Mouse (Mus musculus) forebrain, embryonic 14.5 days (tissue): ENCODE measurements around the gene Me3. TPM values are rescaled to one million over a fixed set of nuclear protein-coding genes. Genes with fewer than 3 reads are reported as not detected.

Experiments used
- ATAC-seq: fragments of 200-750 bp; cut with Nextera tagmentation; 2 replicates; pipeline ENCODE4 v1.8.0; 2017; ENCODE audit warnings: mild to moderate bottlenecking, moderate library complexity
- DNase-seq: peaks from one replicate; pipeline ENCODE4 v3.0.0-alpha.2; 2015; ENCODE audit warnings: low spot score
- H3K27ac ChIP-seq: fragments of 300-500 bp; sonication (generic); 2 replicates; pipeline ENCODE4 v1.5.1; 2014; ENCODE audit warnings: low read depth, mild to moderate bottlenecking, control low read depth, low read length, moderate library complexity
- H3K27me3 ChIP-seq: fragments of 300-500 bp; sonication (generic); replicated peaks from 2 replicates; pipeline ENCODE4 v1.6.1; 2014; ENCODE audit warnings: low read length, control low read depth, mixed read lengths; ENCODE audit not compliant: control insufficient read depth, insufficient read depth
- H3K36me3 ChIP-seq: fragments of 300-500 bp; sonication (generic); 2 replicates; pipeline ENCODE4 v1.6.1; 2014; ENCODE audit warnings: low read length, control low read depth; ENCODE audit not compliant: control insufficient read depth, insufficient read depth
- H3K4me1 ChIP-seq: fragments of 300-500 bp; sonication (generic); 2 replicates; pipeline ENCODE4 v1.6.1; 2014; ENCODE audit warnings: antibody characterized with exemption, low read length, control low read depth; ENCODE audit not compliant: control insufficient read depth, insufficient read depth
- H3K4me2 ChIP-seq: fragments of 300-500 bp; sonication (generic); 2 replicates; pipeline ENCODE4 v1.6.1; 2014; ENCODE audit warnings: mild to moderate bottlenecking, control low read depth, low read length
- H3K4me3 ChIP-seq: fragments of 300-500 bp; sonication (generic); 2 replicates; pipeline ENCODE4 v1.5.1; 2014; ENCODE audit warnings: low read depth, low read length, control low read depth
- H3K9ac ChIP-seq: fragments of 300-500 bp; sonication (generic); 2 replicates; pipeline ENCODE4 v1.6.1; 2014; ENCODE audit warnings: mild to moderate bottlenecking, low read length, control low read depth, moderate library complexity
- H3K9me3 ChIP-seq: fragments of 300-500 bp; sonication (generic); replicated peaks from 2 replicates; pipeline ENCODE4 v1.6.1; 2016; ENCODE audit warnings: low read length, control low read depth, mixed read lengths; ENCODE audit not compliant: control insufficient read depth
- WGBS: fragments of 180-500 bp; shearing (Covaris S2); extraction: QIAGEN DNeasy Blood & Tissue Kit; methylation state at CpG from one replicate; pipeline ENCODE4 v1.1.7; 2014; 5-methylcytosine and 5-hydroxymethylcytosine counted together
- polyA plus RNA-seq: library from polyadenylated mRNA; unstranded; fragments of >200 nt; fragmentation: Nextera tagmentation; extraction: Ambion mirVana; gene quantifications from 2 replicates; pipeline ENCODE4 v1.2.1, GENCODE M21; 2014

The Me3 gene
- polyA plus RNA-seq, 1 experiment from 2014 or later, result 3.2 TPM

DNA sequence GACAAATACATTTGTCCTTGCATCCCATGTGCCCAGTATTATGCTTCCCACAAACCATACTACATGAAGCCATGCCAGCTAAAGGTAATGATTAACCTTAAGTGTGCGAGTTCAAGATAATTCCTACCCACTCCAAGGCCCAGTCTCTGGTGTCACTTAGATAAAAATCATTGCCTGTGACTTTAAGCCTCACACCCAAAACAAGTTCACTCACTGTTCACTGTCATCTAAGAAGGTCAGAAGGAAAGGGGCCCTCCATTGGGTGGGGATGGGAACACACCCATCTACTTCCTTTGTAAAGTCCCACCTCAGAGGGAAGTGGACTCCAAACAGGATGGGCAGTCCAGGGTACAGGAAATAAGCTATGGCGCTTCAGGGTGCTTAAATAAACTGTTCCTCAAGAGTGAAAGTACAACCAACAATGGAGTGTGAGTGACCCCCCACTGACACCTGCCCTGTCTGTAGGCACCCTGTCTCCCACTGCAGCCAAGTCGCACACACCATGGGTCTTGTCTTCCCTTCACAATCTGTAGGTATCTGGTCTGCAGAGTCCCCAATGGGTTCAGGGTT, 141.2 kb downstream of the Me3 start:
- Histone ChIP-seq H3K27ac (no peak overlapping the region), H3K9ac (no peak overlapping the region), H3K27me3 (no peaks in the 10 kb centered on the region), H3K9me3 (no peaks in the 10 kb centered on the region), H3K36me3 (no peaks in the 10 kb centered on the region), H3K4me1 (peaks cover 3% of the 10 kb centered on the region; the same call in 1 of the 2 replicates), H3K4me3 (no peak overlapping the region), H3K4me2 (no peak overlapping the region)
- DNase-seq (no peak), ATAC-seq (0 out of 2 replicates have a peak, but pooled peaks have one; percentile 15)
- WGBS, result 52% methylated on average over 3 of the region's 3 CpGs

DNA sequence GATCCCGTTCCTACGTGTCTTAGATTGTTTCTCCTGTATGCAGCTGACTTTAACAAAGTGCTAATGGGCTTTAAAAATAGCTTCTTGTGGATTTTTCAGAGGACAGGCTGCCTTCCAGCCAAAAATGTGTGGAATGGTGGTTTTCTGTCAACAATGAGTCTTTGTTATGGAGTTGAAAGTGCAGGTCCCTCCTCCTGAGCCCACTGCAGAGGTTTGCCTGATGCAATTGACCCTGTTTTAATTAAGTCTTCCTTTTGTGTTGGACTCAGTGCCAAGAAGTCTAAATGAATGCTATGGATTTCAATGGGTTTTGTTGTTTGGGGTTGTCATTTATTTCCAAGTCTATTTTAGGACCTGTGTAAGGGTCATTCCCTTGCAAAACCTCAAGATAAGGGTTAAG, 141.7 kb downstream of the Me3 start:
- DNase-seq, result peak; percentile 33
- 8% methylated on average over 2 of the region's 2 CpGs for WGBS
- no peak overlapping the region for H3K27ac ChIP-seq

DNA sequence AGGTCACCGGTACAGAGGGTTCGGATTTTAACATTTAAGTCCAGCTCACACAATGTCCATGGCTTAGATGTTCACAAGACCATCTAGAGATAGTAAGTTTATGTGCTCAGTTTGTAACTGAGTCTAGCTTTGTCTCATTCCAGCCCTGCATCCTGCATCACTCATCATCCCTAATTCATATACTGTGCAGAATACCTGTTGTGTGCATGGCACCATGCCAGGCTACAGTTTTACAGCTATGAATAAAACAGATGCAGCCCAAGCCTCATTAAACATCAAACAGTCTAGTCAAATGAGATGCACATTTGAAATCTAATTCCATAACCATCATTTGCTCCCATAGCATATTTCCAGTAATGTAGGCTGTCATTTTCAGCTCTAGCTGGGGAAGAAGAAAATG, 143.7 kb downstream of the Me3 start:
- H3K9me3 ChIP-seq, result no peaks in the 10 kb centered on the region
- 99% methylated on average over 2 of the region's 2 CpGs for WGBS
- DNase-seq, result peak; percentile 53
- no peaks in the 10 kb centered on the region for H3K36me3 ChIP-seq
- ATAC-seq, result peak; percentile 63; the same call in 1 of the 2 replicates
- peaks cover 3% of the 10 kb centered on the region; the same call in 1 of the 2 replicates for H3K4me1 ChIP-seq
- no peak overlapping the region for H3K27ac ChIP-seq
- no peak overlapping the region for H3K4me2 ChIP-seq
- H3K27me3 ChIP-seq, result no peaks in the 10 kb centered on the region
- H3K9ac ChIP-seq, result no peak overlapping the region
- H3K4me3 ChIP-seq, result no peak overlapping the region

More for the DNA sequence above, 141.7 kb downstream of the Me3 start:
- Histone ChIP-seq H3K9me3 (no peaks in the 10 kb centered on the region), H3K9ac (no peak overlapping the region), H3K36me3 (no peaks in the 10 kb centered on the region), H3K4me3 (no peak overlapping the region), H3K4me1 (peaks cover 3% of the 10 kb centered on the region; the same call in 1 of the 2 replicates), H3K4me2 (no peak overlapping the region), H3K27me3 (no peaks in the 10 kb centered on the region)
- peak; percentile 40; the same call in 1 of the 2 replicates for ATAC-seq

DNA sequence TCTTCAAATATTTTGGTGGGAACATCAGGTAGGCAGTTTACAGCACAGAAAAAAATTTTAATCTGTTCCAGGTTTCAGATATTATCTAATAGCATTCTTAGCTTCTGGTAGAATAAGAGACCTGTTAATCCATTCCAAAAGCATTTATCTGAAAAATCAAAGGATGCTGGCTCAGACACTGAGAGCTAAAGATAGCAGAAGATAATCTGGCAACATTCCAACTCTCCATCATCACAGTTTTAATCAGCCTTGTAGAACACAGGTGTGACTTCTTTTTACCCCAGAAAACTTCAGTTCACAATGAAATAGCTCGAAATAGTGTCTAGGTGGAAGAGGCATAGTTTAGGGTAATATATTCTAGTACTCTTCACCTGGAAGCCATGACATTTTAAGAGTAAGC, 149.2 kb downstream of the Me3 start:
- H3K4me2 ChIP-seq, result no peak overlapping the region
- 84% methylated on average over 1 of the region's 1 CpGs for WGBS
- no peak for DNase-seq

DNA sequence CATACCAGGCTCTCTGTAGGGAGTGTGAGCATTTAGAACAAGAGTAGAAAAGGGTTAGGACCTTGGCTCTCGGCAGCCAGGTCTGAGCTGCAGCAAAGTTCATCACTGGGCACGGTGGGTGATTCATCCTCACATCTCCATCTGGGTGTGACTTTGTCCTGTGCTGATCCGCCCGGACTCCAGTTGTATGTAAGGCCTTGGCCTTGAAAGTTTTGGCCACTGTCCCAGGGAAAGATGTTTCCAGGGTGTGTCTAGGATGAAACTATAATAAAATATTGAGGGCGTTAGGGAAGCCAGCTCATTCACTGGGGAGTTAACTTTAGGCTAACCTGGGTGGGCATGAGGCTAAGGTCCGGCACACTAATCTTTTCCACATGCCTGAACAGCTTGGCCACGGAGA, 155.5 kb downstream of the Me3 start:
- Histone ChIP-seq H3K9ac (no peak overlapping the region), H3K4me3 (no peak overlapping the region), H3K36me3 (no peaks in the 10 kb centered on the region), H3K9me3 (no peaks in the 10 kb centered on the region), H3K27ac (no peak overlapping the region), H3K4me1 (no peaks in the 10 kb centered on the region), H3K4me2 (no peak overlapping the region), H3K27me3 (no peaks in the 10 kb centered on the region)
- WGBS, result 83% methylated on average over 7 of the region's 7 CpGs
- DNase-seq (no peak), ATAC-seq (no peak)

More for the DNA sequence above, 149.2 kb downstream of the Me3 start:
- Histone ChIP-seq H3K4me1 (no peaks in the 10 kb centered on the region), H3K9me3 (no peaks in the 10 kb centered on the region), H3K27me3 (no peaks in the 10 kb centered on the region), H3K4me3 (no peak overlapping the region), H3K9ac (no peak overlapping the region), H3K27ac (no peak overlapping the region), H3K36me3 (no peaks in the 10 kb centered on the region)
- ATAC-seq, result no peak

DNA sequence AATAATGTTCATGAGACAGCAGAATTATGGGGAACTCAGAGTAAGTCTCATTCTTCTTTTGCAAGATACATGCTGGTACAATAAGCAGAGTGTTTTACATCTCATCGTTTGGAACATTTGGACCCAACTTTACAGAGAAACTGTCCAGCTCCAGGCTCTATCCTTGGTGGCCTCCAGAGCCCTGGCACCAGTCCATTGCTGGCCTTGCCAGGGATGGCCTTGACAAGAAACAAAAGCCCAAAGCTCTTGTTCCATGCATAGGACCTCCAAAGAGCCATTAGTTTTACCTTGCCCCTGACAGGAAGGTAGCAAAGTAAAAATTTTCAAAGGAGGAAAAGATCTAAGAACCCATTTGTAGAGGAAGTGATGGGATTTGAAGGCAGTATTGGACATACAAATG, 160.4 kb downstream of the Me3 start:
- Histone ChIP-seq H3K27me3 (no peaks in the 10 kb centered on the region), H3K4me2 (no peak overlapping the region), H3K4me3 (no peak overlapping the region), H3K4me1 (no peaks in the 10 kb centered on the region), H3K9me3 (no peaks in the 10 kb centered on the region), H3K9ac (no peak overlapping the region), H3K27ac (no peak overlapping the region), H3K36me3 (no peaks in the 10 kb centered on the region)
- DNase-seq, result no peak
- no peak for ATAC-seq
- 88% methylated on average over 1 of the region's 1 CpGs for WGBS

DNA sequence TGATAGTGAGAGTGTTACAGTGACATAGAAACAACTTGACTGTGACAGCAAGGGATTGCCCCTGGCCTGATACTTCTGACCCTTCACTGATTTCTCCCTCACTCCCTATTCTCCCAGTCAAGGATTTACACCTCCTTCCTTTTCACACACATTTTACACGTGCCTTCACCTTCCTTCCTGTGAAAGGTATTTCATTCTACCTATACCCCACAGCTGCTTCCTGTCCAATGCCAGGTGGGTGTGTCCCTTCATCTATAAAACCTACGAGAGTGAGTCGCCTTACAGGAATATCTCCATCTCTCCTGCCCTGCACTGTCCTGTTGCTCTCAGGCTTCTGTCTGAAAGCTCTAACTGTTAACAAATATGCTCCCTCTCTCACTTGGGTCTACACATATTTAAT, 163.2 kb downstream of the Me3 start:
- Histone ChIP-seq H3K9ac (no peak overlapping the region), H3K4me3 (no peak overlapping the region), H3K9me3 (no peaks in the 10 kb centered on the region), H3K27me3 (no peaks in the 10 kb centered on the region), H3K4me2 (no peak overlapping the region), H3K4me1 (no peaks in the 10 kb centered on the region), H3K36me3 (no peaks in the 10 kb centered on the region), H3K27ac (no peak overlapping the region)
- 73% methylated on average over 3 of the region's 3 CpGs for WGBS
- ATAC-seq, result no peak
- DNase-seq, result no peak

DNA sequence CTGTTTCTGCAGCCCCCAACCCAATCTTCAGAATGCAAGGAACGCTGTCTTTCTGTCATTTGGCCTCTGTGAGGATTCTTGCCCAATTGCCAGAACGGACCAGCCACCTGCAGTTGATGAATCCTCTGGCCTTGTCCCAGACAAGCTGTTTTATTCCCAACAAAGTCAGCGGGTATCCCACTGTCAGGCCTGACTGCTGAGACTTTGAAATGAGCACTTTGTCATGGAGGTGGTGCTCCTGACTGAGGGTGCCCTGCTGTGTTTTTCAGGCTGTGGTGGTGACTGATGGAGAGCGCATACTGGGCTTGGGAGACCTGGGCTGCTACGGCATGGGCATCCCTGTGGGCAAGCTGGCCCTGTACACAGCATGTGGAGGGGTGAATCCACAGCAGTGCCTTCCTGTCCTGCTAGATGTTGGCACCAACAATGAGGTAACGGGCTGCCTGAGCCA, 164.2 kb downstream of the Me3 start:
- Histone ChIP-seq H3K9ac (no peak overlapping the region), H3K4me1 (no peaks in the 10 kb centered on the region), H3K9me3 (no peaks in the 10 kb centered on the region), H3K27me3 (no peaks in the 10 kb centered on the region), H3K27ac (no peak overlapping the region), H3K36me3 (no peaks in the 10 kb centered on the region), H3K4me2 (no peak overlapping the region), H3K4me3 (no peak overlapping the region)
- DNase-seq, result peak; percentile 14
- no peak for ATAC-seq
- 14% methylated on average over 6 of the region's 6 CpGs for WGBS

DNA sequence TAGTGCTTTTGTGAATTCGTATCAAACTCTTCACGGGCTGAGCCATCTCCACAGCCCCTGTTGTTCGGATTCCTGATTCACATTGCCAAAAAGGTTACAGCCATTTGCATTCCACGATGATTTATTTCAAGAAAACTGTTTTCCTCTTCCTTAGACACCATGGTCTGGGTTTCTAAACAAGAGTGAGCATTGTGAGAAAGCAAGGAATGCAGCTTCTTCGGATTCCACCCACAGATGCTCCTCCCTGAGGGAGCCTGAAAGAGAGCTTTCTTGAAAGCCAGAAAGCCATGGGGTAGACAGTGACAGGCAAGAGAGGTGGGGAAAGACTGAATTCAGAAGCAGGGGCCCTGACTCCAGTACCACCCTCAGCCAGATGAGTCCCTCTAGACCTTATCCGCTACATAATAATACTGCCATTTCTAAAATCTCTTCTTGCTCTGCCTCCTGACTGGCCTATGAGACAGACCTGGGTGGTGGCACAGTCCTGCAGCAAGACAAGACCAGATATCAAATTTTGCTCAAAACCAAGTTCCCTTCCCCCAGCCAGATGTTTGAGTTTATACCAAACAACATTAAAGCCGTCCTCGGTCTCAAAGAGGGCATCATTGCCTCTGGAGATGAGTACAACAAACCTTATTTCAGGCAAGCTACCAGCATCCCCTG, 166.3 kb downstream of the Me3 start:
- H3K4me2 ChIP-seq, result no peak overlapping the region
- DNase-seq, result no peak
- no peak overlapping the region for H3K4me3 ChIP-seq
- no peak overlapping the region for H3K9ac ChIP-seq
- no peaks in the 10 kb centered on the region for H3K9me3 ChIP-seq
- H3K36me3 ChIP-seq, result no peaks in the 10 kb centered on the region
- no peaks in the 10 kb centered on the region for H3K27me3 ChIP-seq
- 72% methylated on average over 8 of the region's 8 CpGs for WGBS
- no peaks in the 10 kb centered on the region for H3K4me1 ChIP-seq
- no peak for ATAC-seq
- no peak overlapping the region for H3K27ac ChIP-seq
